Mouse (Mus musculus) bone marrow, adult 2 months (tissue): ENCODE results near the gene Cacna1e.

ENCODE experiments used
- CTCF ChIP-seq: fragments of 200-500 bp; IDR thresholded peaks from 2 replicates; pipeline ENCODE4 v1.5.1; 2011; ENCODE audit warnings: low read length, control low read depth; ENCODE audit not compliant: control insufficient read depth, insufficient read depth
- POLR2A ChIP-seq: fragments of 200-500 bp; IDR thresholded peaks from 2 replicates; pipeline ENCODE4 v1.6.1; 2011; ENCODE audit warnings: low read depth, mild to moderate bottlenecking, control low read depth, low read length, borderline replicate concordance; ENCODE audit not compliant: control insufficient read depth

GRCm38 (mm10) chr1:154723537-154724286, 160.6 kb downstream of the Cacna1e start:
- TF ChIP-seq CTCF: no peak
- TF ChIP-seq POLR2A: no peak
